Mouse (Mus musculus) MEL (cell line): Measurements from ENCODE around the gene Kank1.

Source experiments
- GABPA ChIP-seq: IDR thresholded peaks from 2 replicates; pipeline ENCODE4 v1.6.1; 2012; ENCODE audit warnings: low read depth, mild to moderate bottlenecking, inconsistent platforms, low read length, improper control_type of control experiment, moderate library complexity
- JUND ChIP-seq: IDR thresholded peaks from 2 replicates; pipeline ENCODE4 v1.6.1; 2011; ENCODE audit warnings: low read depth, mild to moderate bottlenecking, improper control_type of control experiment, low read length
- MAX ChIP-seq: IDR thresholded peaks from 2 replicates; pipeline ENCODE4 v1.6.1; 2011; ENCODE audit warnings: low read length, improper control_type of control experiment

- TF ChIP-seq MAX (no peak), GABPA (no peak), JUND (no peak)
Observed at GRCm38 (mm10) chr19:25461553-25462320, 225.0 kb downstream of the Kank1 start.
